Mouse (Mus musculus): ENCODE results near the gene Dpp6. TPM values are rescaled to one million over a fixed set of nuclear protein-coding genes. Genes with fewer than 3 reads are reported as not detected.

Dpp6 gene
- total and polyA plus RNA-seq, 3 experiments = not detected

- Histone ChIP-seq H3K36me3 (ENCODE audit: control insufficient read depth in 1 of 2, insufficient read depth in 2 of 2, low read length in 2 of 2) (no peaks in the 10 kb centered on the region), H3K4me3 (ENCODE audit: control insufficient read depth in 1 of 2, insufficient read depth in 1 of 2, low read depth in 2 of 2, low read length in 2 of 2) (no peak overlapping the region), H3K9me3 (replicated peaks; ENCODE audit: insufficient read depth, low read length) (no peaks in the 10 kb centered on the region), H3K27me3 (ENCODE audit: control insufficient read depth in 1 of 2, insufficient read depth in 2 of 2, low read length in 2 of 2) (no peaks in the 10 kb centered on the region), H3K4me1 (ENCODE audit: control insufficient read depth in 1 of 2, insufficient read depth in 2 of 2, low read length in 2 of 2) (no peaks in the 10 kb centered on the region), H3K79me2 (ENCODE audit: control insufficient read depth, insufficient read depth, low read length, poor library complexity) (no peaks in the 10 kb centered on the region), H3K9ac (ENCODE audit: control insufficient read depth, low read depth, low read length, poor library complexity, severe bottlenecking) (no peak overlapping the region), H3K27ac (ENCODE audit: control insufficient read depth, low read depth, low read length) (no peak overlapping the region)
- TF ChIP-seq NELFE (IDR thresholded peaks at IDR 0.05; ENCODE audit: low read depth, low read length) = no peak
- TF ChIP-seq ZKSCAN1 (IDR thresholded peaks at IDR 0.05; ENCODE audit: low read depth, low read length) = no peak
- no peak for TF ChIP-seq MXI1 (IDR thresholded peaks at IDR 0.05; ENCODE audit: low read depth, low read length)
- TF ChIP-seq CTCF (IDR thresholded peaks at IDR 0.05 in 2 of 3, conservative IDR thresholded peaks at IDR 0.05 in 1 of 3; ENCODE audit: control insufficient read depth in 1 of 3, insufficient read depth in 1 of 3, low read depth in 2 of 3, low read length in 3 of 3, poor library complexity in 1 of 3, severe bottlenecking in 1 of 3) = no peak
- TF ChIP-seq ETS1 (IDR thresholded peaks at IDR 0.05; ENCODE audit: low read depth, low read length) = no peak
- no peak for TF ChIP-seq MYC (IDR thresholded peaks at IDR 0.05; ENCODE audit: low read depth, low read length)
- no peak for TF ChIP-seq CHD2 (IDR thresholded peaks at IDR 0.05; ENCODE audit: low read length)
- no peak for DNase-seq (ENCODE audit: low read depth, low spot score)
Observed at GRCm38 (mm10) chr5:27717301-27717700, 900.3 kb downstream of the Dpp6 start.

GRCm38 (mm10) chr5:27719311-27719710, 902.3 kb downstream of the Dpp6 start:
- H3K9me3 ChIP-seq (replicated peaks; ENCODE audit: insufficient read depth, low read length) = no peaks in the 10 kb centered on the region
- no peak overlapping the region for H3K9ac ChIP-seq (ENCODE audit: control insufficient read depth, low read depth, low read length, poor library complexity, severe bottlenecking)
- TF ChIP-seq BHLHE40 (IDR thresholded peaks at IDR 0.05; ENCODE audit: borderline replicate concordance, low read depth, low read length) (no peak), SMC3 (IDR thresholded peaks at IDR 0.05; ENCODE audit: low read depth, low read length) (no peak), MAZ (IDR thresholded peaks at IDR 0.05; ENCODE audit: low read depth, low read length) (no peak), SIN3A (IDR thresholded peaks at IDR 0.05; ENCODE audit: low read length) (no peak), MYB (IDR thresholded peaks at IDR 0.05; ENCODE audit: low read depth, low read length) (no peak), POLR2A (IDR thresholded peaks at IDR 0.05; ENCODE audit: control insufficient read depth in 1 of 2, insufficient read depth in 1 of 2, low read depth in 1 of 2, low read length in 2 of 2, poor library complexity in 1 of 2) (no peak), KAT2A (conservative IDR thresholded peaks at IDR 0.05; ENCODE audit: low read depth, low read length) (no peak), ZNF384 (IDR thresholded peaks at IDR 0.05; ENCODE audit: low read depth, low read length) (no peak), MEF2A (IDR thresholded peaks at IDR 0.05; ENCODE audit: extremely low read depth, insufficient replicate concordance, low read depth, low read length, poor library complexity, severe bottlenecking) (no peak), JUND (IDR thresholded peaks at IDR 0.05; ENCODE audit: low read depth, low read length) (no peak), RAD21 (IDR thresholded peaks at IDR 0.05; ENCODE audit: low read depth, low read length) (no peak), CTCF (IDR thresholded peaks at IDR 0.05 in 2 of 3, conservative IDR thresholded peaks at IDR 0.05 in 1 of 3; ENCODE audit: control insufficient read depth in 1 of 3, insufficient read depth in 1 of 3, low read depth in 2 of 3, low read length in 3 of 3, poor library complexity in 1 of 3, severe bottlenecking in 1 of 3) (no peak), POLR2AphosphoS5 (IDR thresholded peaks at IDR 0.05; ENCODE audit: borderline replicate concordance, low read depth, low read length) (no peak), USF1 (IDR thresholded peaks at IDR 0.05; ENCODE audit: low read depth, low read length) (no peak), TAL1 (IDR thresholded peaks at IDR 0.05; ENCODE audit: low read length) (no peak), ZKSCAN1 (IDR thresholded peaks at IDR 0.05; ENCODE audit: low read depth, low read length) (no peak)
- no peaks in the 10 kb centered on the region for H3K79me2 ChIP-seq (ENCODE audit: control insufficient read depth, insufficient read depth, low read length, poor library complexity)
- no peaks in the 10 kb centered on the region for H3K27me3 ChIP-seq (ENCODE audit: control insufficient read depth in 1 of 2, insufficient read depth in 2 of 2, low read length in 2 of 2)
- no peak for DNase-seq (ENCODE audit: low read depth, low spot score)
- no peak overlapping the region for H3K4me3 ChIP-seq (ENCODE audit: control insufficient read depth in 1 of 2, insufficient read depth in 1 of 2, low read depth in 2 of 2, low read length in 2 of 2)
- H3K27ac ChIP-seq (ENCODE audit: control insufficient read depth, low read depth, low read length) = no peak overlapping the region
- H3K4me1 ChIP-seq (ENCODE audit: control insufficient read depth in 1 of 2, insufficient read depth in 2 of 2, low read length in 2 of 2) = no peaks in the 10 kb centered on the region
- no peaks in the 10 kb centered on the region for H3K36me3 ChIP-seq (ENCODE audit: control insufficient read depth in 1 of 2, insufficient read depth in 2 of 2, low read length in 2 of 2)

All from MEL (cell line).